Mouse (Mus musculus): ENCODE measurements around the gene Dad1. TPM values are rescaled to one million over a fixed set of nuclear protein-coding genes. Genes with fewer than 3 reads are reported as not detected.

Gene Dad1
- 45.6 and 54.9 TPM in 2 replicates for polyA plus RNA-seq (2011; ENCODE audit: insufficient read depth, insufficient read length, low replicate concordance, missing spikeins)

- Histone ChIP-seq H3K4me1 (ENCODE audit: control insufficient read depth, insufficient read depth, low read length) (peaks cover 3% of the 10 kb centered on the region; the same call in 1 of the 2 replicates), H3K27ac (ENCODE audit: control insufficient read depth, insufficient read depth, low read depth, low read length, poor library complexity) (peak within 1 kb of the TSS; percentile 67), H3K4me3 (replicated peaks; ENCODE audit: control insufficient read depth, low read depth, low read length) (peak within 1 kb of the TSS; percentile 73)
- WGBS: under 1% methylated on average over 39 of the region's 39 CpGs
- TF ChIP-seq POLR2A (IDR thresholded peaks at IDR 0.05; ENCODE audit: borderline replicate concordance, control insufficient read depth, low read depth, low read length): peak; percentile 92
- TF ChIP-seq CTCF (IDR thresholded peaks at IDR 0.05; ENCODE audit: control insufficient read depth, insufficient read depth, low read length): no peak
Measured at GRCm38 (mm10) chr14:54253741-54254291, at the start of gene Dad1, which contains the start of gene Abhd4. Dad1 (minus strand) TSS chr14:54254104. Abhd4 (plus strand) TSS chr14:54254188.

- WGBS: 80% methylated on average over 3 of the region's 3 CpGs
- Histone ChIP-seq H3K4me1 (ENCODE audit: control insufficient read depth, insufficient read depth, low read length) (no peaks in the 10 kb centered on the region; the same call in 1 of the 2 replicates), H3K4me3 (replicated peaks; ENCODE audit: control insufficient read depth, low read depth, low read length) (no peak overlapping the region), H3K27ac (ENCODE audit: control insufficient read depth, insufficient read depth, low read depth, low read length, poor library complexity) (no peak overlapping the region)
- TF ChIP-seq CTCF (IDR thresholded peaks at IDR 0.05; ENCODE audit: control insufficient read depth, insufficient read depth, low read length): no peak
- no peak for TF ChIP-seq POLR2A (IDR thresholded peaks at IDR 0.05; ENCODE audit: borderline replicate concordance, control insufficient read depth, low read depth, low read length)
Measured at GRCm38 (mm10) chr14:54300676-54301075, 46.8 kb upstream of the Dad1 start.

- Histone ChIP-seq H3K27ac (ENCODE audit: control insufficient read depth, insufficient read depth, low read depth, low read length, poor library complexity) (no peak overlapping the region), H3K4me3 (replicated peaks; ENCODE audit: control insufficient read depth, low read depth, low read length) (no peak overlapping the region), H3K4me1 (ENCODE audit: control insufficient read depth, insufficient read depth, low read length) (no peaks in the 10 kb centered on the region; the same call in 1 of the 2 replicates)
- WGBS: 74% methylated on average over 5 of the region's 5 CpGs
- no peak for TF ChIP-seq POLR2A (IDR thresholded peaks at IDR 0.05; ENCODE audit: borderline replicate concordance, control insufficient read depth, low read depth, low read length)
- no peak for TF ChIP-seq CTCF (IDR thresholded peaks at IDR 0.05; ENCODE audit: control insufficient read depth, insufficient read depth, low read length)
Measured at GRCm38 (mm10) chr14:54300136-54300535, 46.2 kb upstream of the Dad1 start.

GRCm38 (mm10) chr14:54284839-54285238 lies 30.9 kb upstream of the Dad1 start, which contains the start of gene Olfr49:
Olfr49 (minus strand) TSS chr14:54284939.
- Histone ChIP-seq H3K27ac (ENCODE audit: control insufficient read depth, insufficient read depth, low read depth, low read length, poor library complexity) (no peak within 1 kb of the TSS), H3K4me1 (ENCODE audit: control insufficient read depth, insufficient read depth, low read length) (no peaks in the 10 kb centered on the region), H3K4me3 (replicated peaks; ENCODE audit: control insufficient read depth, low read depth, low read length) (no peak within 1 kb of the TSS)
- 78% methylated on average over 1 of the region's 1 CpGs for WGBS
- TF ChIP-seq CTCF (IDR thresholded peaks at IDR 0.05; ENCODE audit: control insufficient read depth, insufficient read depth, low read length) (no peak), POLR2A (IDR thresholded peaks at IDR 0.05; ENCODE audit: borderline replicate concordance, control insufficient read depth, low read depth, low read length) (no peak)

- Histone ChIP-seq H3K4me3 (replicated peaks; ENCODE audit: control insufficient read depth, low read depth, low read length) (no peak overlapping the region), H3K27ac (ENCODE audit: control insufficient read depth, insufficient read depth, low read depth, low read length, poor library complexity) (no peak overlapping the region; the same call in 1 of the 2 replicates), H3K4me1 (ENCODE audit: control insufficient read depth, insufficient read depth, low read length) (no peaks in the 10 kb centered on the region)
- no peak for TF ChIP-seq CTCF (IDR thresholded peaks at IDR 0.05; ENCODE audit: control insufficient read depth, insufficient read depth, low read length)
- no peak for TF ChIP-seq POLR2A (IDR thresholded peaks at IDR 0.05; ENCODE audit: borderline replicate concordance, control insufficient read depth, low read depth, low read length)
- WGBS: 80% methylated on average over 2 of the region's 2 CpGs
Measured at GRCm38 (mm10) chr14:54276446-54276845, 22.5 kb upstream of the Dad1 start.

- TF ChIP-seq CTCF (IDR thresholded peaks at IDR 0.05; ENCODE audit: control insufficient read depth, insufficient read depth, low read length): no peak
- no peak for TF ChIP-seq POLR2A (IDR thresholded peaks at IDR 0.05; ENCODE audit: borderline replicate concordance, control insufficient read depth, low read depth, low read length)
- 81% methylated on average over 3 of the region's 3 CpGs for whole genome bisulfite sequencing
- H3K4me3 ChIP-seq (replicated peaks; ENCODE audit: control insufficient read depth, low read depth, low read length): no peak overlapping the region
- H3K4me1 ChIP-seq (ENCODE audit: control insufficient read depth, insufficient read depth, low read length): no peaks in the 10 kb centered on the region
- H3K27ac ChIP-seq (ENCODE audit: control insufficient read depth, insufficient read depth, low read depth, low read length, poor library complexity): no peak overlapping the region
Measured at GRCm38 (mm10) chr14:54272696-54273095, 18.8 kb upstream of the Dad1 start.

GRCm38 (mm10) chr14:54271976-54272606 lies 18.2 kb upstream of the Dad1 start:
- H3K4me1 ChIP-seq (ENCODE audit: control insufficient read depth, insufficient read depth, low read length): no peaks in the 10 kb centered on the region
- TF ChIP-seq CTCF (IDR thresholded peaks at IDR 0.05; ENCODE audit: control insufficient read depth, insufficient read depth, low read length): no peak
- TF ChIP-seq POLR2A (IDR thresholded peaks at IDR 0.05; ENCODE audit: borderline replicate concordance, control insufficient read depth, low read depth, low read length): no peak
- WGBS: 73% methylated on average over 3 of the region's 3 CpGs
- no peak overlapping the region for H3K4me3 ChIP-seq (replicated peaks; ENCODE audit: control insufficient read depth, low read depth, low read length)
- H3K27ac ChIP-seq (ENCODE audit: control insufficient read depth, insufficient read depth, low read depth, low read length, poor library complexity): no peak overlapping the region

- H3K4me3 ChIP-seq (replicated peaks; ENCODE audit: control insufficient read depth, low read depth, low read length): no peak overlapping the region
- no peak for TF ChIP-seq CTCF (IDR thresholded peaks at IDR 0.05; ENCODE audit: control insufficient read depth, insufficient read depth, low read length)
- TF ChIP-seq POLR2A (IDR thresholded peaks at IDR 0.05; ENCODE audit: borderline replicate concordance, control insufficient read depth, low read depth, low read length): no peak
- 91% methylated on average over 3 of the region's 3 CpGs for WGBS
- H3K4me1 ChIP-seq (ENCODE audit: control insufficient read depth, insufficient read depth, low read length): no peaks in the 10 kb centered on the region
- H3K27ac ChIP-seq (ENCODE audit: control insufficient read depth, insufficient read depth, low read depth, low read length, poor library complexity): no peak overlapping the region
Measured at GRCm38 (mm10) chr14:54270413-54270812, 16.5 kb upstream of the Dad1 start.

Data from bone marrow, adult 2 months (tissue).